Mouse (Mus musculus) CD4-positive, CD25-positive, alpha-beta regulatory T cell (primary cell): ENCODE results near the gene Ctf1. TPM values are rescaled to one million over a fixed set of nuclear protein-coding genes. Genes with fewer than 3 reads are reported as not detected.

Experiments
- polyA plus RNA-seq: library from polyadenylated mRNA; unstranded; fragments of 100-300 nt; shearing (Covaris generic); gene quantifications from one replicate; pipeline ENCODE4 v1.2.1, GENCODE M21; 2017

Ctf1 gene
- not detected for polyA plus RNA-seq

GRCm38 (mm10) chr7:127712461-127713385, at the start of gene Ctf1:
Ctf1 (plus strand) TSS chr7:127712736.

DNA sequence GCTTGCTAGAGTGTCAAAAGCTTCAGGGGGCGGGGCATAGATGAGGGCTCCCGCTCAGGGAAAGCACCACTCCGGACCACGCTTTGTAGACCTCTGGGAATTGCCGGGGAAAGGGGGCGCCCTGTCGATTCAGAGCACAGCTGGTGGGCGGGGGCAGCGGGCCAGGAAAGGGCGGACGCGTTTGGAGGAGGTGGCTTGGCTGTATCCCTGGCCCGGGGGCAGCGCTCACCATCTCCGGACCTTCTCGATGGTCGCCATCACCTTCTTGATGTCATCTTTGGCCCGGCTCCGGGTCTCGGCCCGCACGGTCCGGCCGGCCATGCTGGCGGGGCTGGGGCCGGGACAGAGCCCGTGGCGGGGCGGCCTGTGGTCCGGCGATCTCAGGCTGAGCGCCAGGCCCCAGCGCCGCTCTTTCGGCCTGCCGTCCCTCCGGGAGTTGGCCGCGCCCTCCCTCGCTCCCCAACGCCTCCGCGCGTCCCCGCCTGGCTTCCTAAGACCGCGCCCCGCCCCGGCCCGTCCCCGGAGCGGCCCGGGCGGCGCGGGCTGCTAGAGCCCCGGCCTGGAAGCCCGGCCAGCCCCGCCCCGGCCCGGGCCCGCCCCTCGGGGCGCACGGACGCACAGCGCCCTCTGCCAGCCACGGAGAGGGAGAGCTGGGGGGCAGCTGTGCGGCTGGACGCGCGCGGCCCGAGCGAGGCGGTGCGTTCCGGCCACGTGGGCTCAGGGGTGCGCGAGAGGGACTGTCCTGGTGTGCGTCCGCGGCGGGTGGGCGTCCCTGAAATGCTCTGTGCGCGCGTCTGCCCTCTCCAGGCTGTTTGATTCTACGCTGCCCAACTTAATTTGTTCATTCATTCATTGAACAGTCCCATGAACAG, 4.1 kb upstream of the Ctf1 start, which contains the start of gene Bcl7c:
TSS of gene Bcl7c (minus strand) at position 727 of the 872 bp plus-strand sequence.

DNA sequence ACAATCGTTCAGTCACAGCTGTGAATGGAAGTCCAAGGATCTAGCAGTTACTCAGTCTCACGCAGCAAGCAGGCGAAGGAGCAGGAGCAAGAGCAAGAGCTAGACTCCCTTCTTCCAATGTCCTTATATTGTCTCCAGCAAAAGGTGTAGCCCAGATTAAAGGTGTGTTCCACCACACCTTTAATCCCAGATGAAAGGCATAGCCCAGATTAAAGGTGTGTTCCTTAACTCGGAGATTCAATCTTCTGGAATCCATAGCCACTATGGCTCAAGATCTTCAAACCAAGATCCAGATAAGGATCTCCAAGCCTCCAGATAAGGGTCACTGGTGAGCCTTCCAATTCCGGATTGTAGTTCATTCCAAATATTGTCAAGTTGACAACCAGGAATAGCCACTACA, 19.5 kb downstream of the Ctf1 start, which contains the start of gene Ctf2:
TSS of gene Ctf2 (minus strand) at position 101 of the 400 bp plus-strand sequence.

GRCm38 (mm10) chr7:127744366-127745045, 32.0 kb downstream of the Ctf1 start, which contains the start of gene Fbxl19:
Fbxl19 (plus strand) TSS chr7:127744543.

Other genes with a start within 250 kb of the Ctf1 start
- gene Fbrs, start 233.5 kb upstream of the Ctf1 start, polyA plus RNA-seq, result 17.4 TPM
- gene Srcap, start 200.8 kb upstream of the Ctf1 start, polyA plus RNA-seq, result 72.1 TPM
- 6.4 TPM for gene Gm42715, start 193.2 kb upstream of the Ctf1 start, polyA plus RNA-seq
- gene Tmem265, start 151.3 kb upstream of the Ctf1 start, polyA plus RNA-seq, result 15.0 TPM
- gene Phkg2, start 139.4 kb upstream of the Ctf1 start, polyA plus RNA-seq, result 114 TPM
- 0.42 TPM for gene Ccdc189, start 124.1 kb upstream of the Ctf1 start, polyA plus RNA-seq
- gene Rnf40, start 124.0 kb upstream of the Ctf1 start, polyA plus RNA-seq, result 129 TPM
- gene Zfp629, start 96.9 kb upstream of the Ctf1 start, polyA plus RNA-seq, result 1.0 TPM
- 74.6 TPM for gene Bcl7c, start 3.8 kb upstream of the Ctf1 start, polyA plus RNA-seq
- gene Ctf2, start 19.4 kb downstream of the Ctf1 start, polyA plus RNA-seq, result not detected
- 1.3 TPM for gene Fbxl19, start 31.8 kb downstream of the Ctf1 start, polyA plus RNA-seq
- gene Orai3, start 57.1 kb downstream of the Ctf1 start, polyA plus RNA-seq, result 24.1 TPM
- gene Setd1a, start 63.9 kb downstream of the Ctf1 start, polyA plus RNA-seq, result 3.5 TPM
- not detected for gene Gm49388, start 72.9 kb downstream of the Ctf1 start, polyA plus RNA-seq
- 2.4 TPM for gene Hsd3b7, start 87.9 kb downstream of the Ctf1 start, polyA plus RNA-seq
- 150 TPM for gene Stx4a, start 111.6 kb downstream of the Ctf1 start, polyA plus RNA-seq
- gene Stx1b, start 111.8 kb downstream of the Ctf1 start, polyA plus RNA-seq, result not detected
- 43.1 TPM for gene Zfp646, start 163.5 kb downstream of the Ctf1 start, polyA plus RNA-seq
- 21.8 TPM for gene Zfp668, start 164.1 kb downstream of the Ctf1 start, polyA plus RNA-seq
- gene Prss53, start 178.2 kb downstream of the Ctf1 start, polyA plus RNA-seq, result 0.48 TPM
- not detected for gene Gm21974, start 182.7 kb downstream of the Ctf1 start, polyA plus RNA-seq
- gene Vkorc1, start 182.9 kb downstream of the Ctf1 start, polyA plus RNA-seq, result 34.1 TPM
- gene Bckdk, start 191.3 kb downstream of the Ctf1 start, polyA plus RNA-seq, result 68.1 TPM
- 46.5 TPM for gene Kat8, start 199.8 kb downstream of the Ctf1 start, polyA plus RNA-seq
- gene Prss8, start 217.4 kb downstream of the Ctf1 start, polyA plus RNA-seq, result 0.11 TPM
- gene Prss36, start 234.0 kb downstream of the Ctf1 start, polyA plus RNA-seq, result 4.2 TPM